Mouse (Mus musculus) c-Kit-positive CD71-positive TER-119-positive erythroid progenitor cells, embryonic 14.5 days (primary cell): ENCODE measurements around the gene 3110018I06Rik.

Experiments used
- DNase-seq: peaks from one replicate; pipeline ENCODE4 v3.0.0-alpha.2; 2013; ENCODE audit warnings: low spot score

Gene 3110018I06Rik

DNA sequence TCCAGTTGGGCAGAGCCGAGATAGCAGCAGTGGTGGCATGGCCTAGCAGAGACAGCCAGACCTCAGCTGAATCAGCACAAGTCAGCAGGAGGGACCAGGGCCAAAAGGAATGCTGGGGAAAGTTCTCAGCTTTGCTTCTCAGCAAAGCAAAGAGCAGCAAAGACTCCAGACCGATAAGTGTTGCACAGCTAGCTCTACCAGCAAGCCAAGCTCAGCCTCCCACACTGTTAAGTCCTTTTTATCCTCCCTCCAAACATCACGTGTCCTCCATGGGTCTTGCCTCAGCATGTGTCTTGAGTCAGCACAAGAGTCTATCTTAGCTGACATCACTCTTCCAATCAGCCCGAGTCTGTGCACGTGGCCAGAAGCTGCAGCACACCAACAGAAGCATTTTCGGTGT is at the start of gene 3110018I06Rik:
TSS of gene 3110018I06Rik (plus strand) at position 262 of the 400 bp plus-strand sequence.
- DNase-seq, result no peak

DNA sequence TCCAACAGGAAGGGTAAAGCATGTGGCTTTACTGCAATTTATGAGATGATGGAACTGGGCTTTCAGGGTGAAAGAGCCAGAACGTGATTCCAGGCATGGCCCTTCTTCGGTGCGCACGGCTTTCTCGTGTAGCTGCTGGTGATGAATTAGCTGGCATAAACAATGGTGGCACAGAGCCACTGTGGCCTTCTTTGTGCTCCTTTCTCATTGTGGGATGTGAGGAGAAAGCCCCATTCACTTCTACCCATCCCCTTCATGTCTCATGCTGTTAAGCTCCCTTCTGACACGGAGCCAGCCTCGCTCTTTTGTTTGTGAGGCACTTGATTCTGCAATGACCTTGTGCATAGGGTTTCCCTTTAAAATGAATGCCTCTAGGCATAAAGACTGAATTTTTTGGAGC is 43.8 kb upstream of the 3110018I06Rik start:
- DNase-seq, result no peak

DNA sequence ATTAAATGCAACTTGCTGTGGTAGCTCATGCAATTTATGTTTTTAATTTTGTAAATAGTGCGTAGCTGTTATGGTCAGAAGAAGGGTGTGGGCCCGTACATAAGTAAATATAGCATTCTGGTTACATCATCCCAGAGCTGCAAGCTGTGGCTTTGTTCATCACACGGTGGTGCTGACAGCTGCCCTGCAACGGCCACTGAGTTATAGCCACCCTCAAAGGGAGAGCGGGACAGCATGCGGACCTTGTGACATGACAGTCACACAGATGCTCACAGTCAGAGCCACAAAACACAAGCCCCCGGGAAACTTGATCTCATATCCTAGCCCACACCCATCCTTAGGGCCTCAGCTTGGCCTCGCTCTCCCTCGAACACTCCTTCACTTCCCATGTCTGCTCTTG is 30.6 kb upstream of the 3110018I06Rik start:
- no peak for DNase-seq

DNA sequence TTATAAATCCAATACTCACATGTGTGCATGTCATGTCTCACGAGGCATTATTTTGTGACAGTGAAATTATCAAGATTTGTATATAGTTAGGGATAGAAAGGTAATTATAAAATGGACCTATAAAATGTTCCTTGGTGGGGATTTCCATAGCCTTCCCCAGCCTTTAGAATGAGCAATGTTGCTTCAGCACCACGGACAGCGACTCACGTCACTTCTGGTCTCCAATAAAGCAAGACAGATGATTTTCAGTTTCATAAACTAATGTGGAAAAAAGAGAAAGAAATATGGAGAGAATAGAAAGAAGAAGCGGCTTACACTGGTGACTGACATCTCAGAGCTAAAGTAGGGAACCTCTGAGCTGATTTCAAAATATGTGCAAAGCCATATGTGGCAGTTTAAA is 23.7 kb upstream of the 3110018I06Rik start:
- DNase-seq, result peak; percentile 5

DNA sequence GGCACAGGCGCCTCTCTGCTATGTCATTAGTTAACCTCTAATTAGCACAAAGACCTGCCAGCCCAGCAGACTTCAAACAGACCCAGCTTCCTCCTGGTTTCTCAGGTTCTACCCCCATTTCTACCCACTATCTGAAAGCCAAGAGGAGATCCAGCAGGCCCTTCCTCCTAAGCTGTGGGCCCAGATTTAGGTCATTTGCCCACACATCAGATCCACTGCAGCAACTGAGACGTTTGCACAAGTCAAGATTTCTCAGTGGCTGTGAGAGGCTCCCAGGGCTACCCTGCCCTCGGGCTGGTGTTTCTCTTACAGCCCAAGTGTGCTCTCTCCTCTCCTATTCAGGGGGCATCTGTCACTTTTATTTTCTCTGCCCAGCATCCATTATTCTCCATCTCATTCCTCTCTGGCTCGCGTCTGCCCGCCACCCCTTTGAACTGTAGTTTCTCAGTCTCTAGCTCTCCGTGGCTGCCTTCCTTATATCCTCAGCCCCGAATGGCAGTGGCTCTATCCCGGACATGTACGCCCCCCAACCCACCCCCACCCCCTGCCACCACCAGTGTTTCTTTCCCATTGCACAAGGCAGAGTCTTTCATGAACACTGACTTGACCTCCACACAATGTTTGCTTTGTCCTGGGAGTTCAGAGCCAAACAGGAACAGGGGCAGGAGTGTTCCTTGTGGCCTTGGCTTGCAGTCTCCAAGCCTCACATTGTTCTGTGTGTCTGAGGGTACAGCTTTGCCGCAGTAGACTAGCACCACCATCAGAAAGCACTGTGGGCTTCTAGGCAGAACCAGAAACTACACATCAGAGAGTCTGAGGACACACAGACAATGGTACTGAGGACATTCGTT is 11.8 kb upstream of the 3110018I06Rik start:
- no peak for DNase-seq

DNA sequence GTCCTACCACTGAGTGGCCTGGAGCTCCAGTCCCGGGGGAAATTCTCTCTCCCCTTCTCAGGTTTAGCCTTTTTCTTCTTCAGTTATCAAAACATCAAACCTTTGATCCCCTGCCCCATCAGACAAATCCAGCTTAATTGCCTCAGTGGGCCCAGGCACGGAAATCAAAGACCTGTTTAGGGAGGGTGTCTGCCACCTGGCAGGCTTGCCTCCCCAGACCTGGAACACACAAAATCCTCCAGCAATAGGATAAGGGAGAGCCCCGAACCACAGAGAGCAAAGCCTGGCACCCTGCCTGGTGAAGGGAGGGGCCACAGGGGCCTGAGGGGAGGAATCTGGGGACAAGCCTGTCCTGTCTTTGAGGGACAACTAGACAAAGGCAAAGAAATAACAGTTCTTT is 9.1 kb upstream of the 3110018I06Rik start:
- DNase-seq, result no peak

DNA sequence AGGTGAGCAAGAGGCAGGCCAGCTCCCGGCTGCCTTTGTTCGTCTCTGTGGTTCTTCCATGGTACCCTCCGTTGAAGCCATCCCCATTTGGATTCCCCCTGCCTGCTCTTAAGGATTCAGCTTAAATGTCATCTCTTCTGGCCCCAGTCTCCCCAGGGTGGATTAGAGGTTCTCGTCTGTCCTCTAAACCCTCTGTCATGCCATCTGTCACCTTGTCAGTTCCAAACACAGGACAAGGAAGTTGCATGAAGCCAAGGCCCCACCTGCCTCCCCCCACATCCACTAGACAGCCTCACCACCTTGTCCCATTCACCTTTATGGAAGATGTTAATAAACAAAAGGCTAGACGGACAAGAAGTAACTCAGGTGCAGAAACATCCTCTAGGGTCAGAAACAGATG is 5.4 kb upstream of the 3110018I06Rik start:
- no peak for DNase-seq

DNA sequence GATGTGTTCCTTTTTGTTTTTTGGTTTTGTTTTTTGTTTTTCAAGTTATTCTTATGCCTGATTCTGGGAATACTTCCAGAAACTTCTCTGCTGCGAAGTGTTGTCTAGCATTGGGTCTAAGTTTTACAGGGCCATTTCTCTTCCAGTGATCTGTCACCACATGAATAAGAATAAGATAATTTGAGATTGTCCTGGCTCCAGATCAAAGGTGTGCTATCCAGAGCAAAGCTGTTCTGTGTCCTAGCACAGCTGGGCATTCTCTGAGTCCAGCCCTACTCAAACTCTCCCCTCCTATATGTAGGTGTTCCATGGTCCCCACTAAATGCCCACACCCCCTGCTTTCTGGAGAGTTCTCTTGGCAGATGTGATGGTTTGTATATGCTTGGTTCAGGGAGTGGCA is 2.9 kb downstream of the 3110018I06Rik start:
- DNase-seq, result no peak

DNA sequence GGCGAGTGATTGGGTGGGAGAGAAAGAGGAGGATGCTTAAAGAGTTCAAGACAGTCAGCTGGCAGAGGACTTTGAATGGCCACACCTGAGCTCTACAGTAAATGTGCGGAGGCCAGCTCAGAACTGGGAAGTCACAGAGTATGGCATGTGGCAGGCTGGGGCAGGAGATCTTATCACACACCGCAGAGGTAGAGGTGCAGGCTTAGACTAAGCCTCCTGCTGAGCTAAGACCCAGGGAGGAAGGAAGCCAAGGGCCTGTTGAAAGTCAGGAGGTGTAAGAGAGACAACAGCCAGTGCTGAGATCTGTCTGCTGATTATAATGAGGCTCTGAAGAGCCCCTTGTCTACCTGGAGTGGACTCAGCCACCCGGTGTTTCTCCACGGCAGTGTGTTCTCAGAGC is 8.5 kb downstream of the 3110018I06Rik start:
- DNase-seq, result no peak

DNA sequence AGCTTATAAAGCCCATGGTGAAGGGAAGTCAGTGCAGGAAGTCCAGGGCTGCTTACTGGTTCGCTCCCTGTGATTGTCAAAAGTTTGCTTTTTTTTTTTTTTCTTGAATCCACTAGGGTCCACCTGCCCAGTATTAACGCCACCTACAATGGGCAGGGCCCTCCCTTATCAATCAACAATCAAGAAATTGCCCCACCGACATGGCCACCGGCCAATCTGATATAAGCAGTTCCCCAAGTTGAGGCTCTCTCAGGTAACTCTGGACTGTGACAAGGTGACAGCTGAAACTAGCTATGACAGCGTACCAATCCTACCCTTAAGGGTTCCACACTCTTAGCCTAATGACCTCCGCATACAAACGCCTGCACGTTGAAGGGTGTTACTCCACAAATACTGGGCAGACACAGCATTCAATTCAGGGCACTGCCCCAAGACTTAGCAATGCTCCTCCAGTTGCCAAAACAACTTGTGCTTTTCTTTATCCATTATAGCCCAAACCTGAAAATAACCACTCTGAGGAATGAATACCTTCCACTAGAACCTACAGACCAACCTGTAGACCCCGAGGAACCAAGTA is 21.3 kb downstream of the 3110018I06Rik start:
- DNase-seq, result no peak

DNA sequence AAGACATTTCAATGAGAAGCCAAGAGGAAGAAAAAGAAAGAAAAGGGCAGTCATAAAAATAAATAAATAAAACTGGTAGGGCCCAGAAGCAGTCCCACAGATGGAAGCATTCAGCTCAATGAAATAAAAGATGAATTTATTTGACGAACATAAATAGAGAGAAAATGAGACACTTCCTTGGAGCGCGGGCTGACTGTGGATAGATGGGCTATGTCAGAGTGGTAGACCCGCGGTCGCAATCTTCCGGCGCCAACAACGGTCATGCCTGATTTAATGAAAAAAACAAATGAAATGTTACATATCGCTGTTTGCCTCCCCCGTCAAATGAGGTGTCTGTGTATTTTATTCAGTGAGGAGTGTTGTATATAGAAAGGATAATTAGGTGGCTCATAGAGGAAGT is 22.7 kb downstream of the 3110018I06Rik start:
- no peak for DNase-seq

DNA sequence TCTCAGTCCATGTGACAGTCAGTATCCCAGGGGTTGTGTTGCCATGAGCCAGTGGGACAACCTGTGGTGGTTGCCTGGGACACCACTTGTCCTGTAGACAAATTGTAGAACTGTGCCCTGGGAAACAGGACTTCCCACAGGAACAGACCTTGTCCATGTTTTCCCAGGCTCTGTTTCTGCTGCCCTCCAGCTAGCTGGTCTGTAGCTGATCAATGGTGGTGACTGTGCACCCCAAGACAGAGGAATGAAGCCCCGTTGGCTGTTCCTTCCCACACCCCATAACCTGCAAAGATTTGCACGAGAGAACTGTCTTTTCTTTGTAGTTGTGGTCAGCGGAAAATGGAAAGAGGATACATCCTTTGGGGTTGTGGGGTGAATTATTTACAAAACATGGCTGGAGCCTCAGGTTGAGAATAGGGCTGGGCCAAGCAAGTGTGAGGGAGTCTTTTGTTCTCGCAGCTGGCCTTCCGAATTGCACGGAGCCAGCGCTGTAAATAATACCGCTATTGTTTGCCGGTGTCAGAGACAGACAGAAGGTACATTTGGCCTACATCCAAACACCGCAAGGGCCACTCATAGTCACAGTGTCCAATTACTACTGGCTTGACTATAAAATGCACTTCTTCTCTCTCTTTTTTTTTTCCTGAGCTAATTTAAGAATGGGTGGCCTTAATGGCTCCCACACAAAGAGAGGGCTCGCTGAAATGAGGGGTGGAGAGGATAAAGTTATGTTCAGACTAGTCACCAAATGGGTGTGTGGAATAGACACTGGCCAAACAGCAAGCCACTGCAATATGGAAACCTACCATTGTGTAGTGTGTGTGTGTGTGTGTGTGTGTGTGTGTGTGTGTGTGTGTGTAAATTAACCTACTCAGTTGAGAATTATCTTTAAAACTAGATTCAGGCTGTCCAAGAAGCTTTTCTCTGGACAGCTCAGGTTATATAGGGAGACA is 28.1 kb downstream of the 3110018I06Rik start:
- DNase-seq, result no peak

DNA sequence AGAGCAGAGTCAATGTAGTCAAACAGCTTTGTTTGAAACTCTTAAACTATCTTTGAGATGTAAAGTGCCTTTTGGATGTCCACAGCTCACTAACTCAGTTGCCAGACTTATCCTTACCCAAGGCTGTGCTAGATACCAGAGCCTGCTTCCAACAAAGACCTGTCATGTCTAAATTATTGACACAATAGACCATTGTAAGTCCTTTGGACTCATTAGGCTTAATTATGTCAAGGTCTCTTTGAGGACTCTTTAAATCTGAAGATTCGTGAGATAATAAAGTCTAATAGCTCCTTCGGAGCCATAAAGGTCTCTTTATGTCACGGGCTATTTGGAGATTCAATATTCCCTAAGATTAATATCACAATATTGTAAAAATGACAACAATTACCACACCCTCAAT is 32.5 kb downstream of the 3110018I06Rik start:
- no peak for DNase-seq

DNA sequence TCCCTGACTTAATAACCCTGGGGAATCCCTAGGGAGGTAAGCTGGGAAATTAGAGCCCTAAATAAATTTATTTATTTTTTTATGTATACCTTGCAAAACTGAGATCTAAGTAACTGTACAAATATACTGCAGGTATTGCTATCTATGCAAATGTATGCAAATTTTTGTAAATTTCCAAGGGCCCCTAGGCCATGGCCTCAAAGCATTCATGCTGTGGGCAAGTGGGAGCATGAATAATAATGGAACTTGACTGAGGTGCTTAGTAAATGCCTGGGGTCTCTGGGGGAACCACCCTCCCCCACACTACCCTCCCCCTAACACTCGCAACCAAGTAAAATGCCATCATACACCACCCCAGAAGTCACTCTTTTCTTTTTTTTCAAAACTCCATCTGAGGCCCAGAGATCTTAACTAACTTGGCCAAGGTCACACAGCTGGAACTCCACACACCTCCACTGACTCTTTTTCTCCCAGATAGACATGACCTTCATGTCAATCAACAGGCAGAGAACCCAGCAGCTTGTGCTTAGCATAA is 40.0 kb downstream of the 3110018I06Rik start:
- no peak for DNase-seq

DNA sequence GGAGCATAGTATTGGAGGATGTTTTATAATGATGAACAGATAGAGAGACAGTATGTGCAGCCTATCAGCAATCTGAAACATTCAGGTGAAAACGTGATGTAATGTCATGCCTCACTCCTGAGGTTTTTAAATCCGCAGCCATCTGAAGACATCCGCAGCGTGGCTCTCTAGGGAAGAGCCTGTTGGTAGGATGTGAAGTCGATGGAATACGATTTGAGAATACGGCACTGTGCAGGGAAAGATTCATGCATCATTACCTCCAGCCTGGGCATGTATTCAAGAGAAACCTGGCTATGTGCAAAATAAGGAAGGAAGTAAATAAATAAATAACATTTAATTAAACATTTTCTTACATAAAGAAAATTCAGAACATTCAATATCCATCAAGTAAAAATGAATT is 44.4 kb downstream of the 3110018I06Rik start:
- no peak for DNase-seq
